Mouse (Mus musculus) spleen, postnatal 14 days (tissue): Measurements from ENCODE around the gene Ampd2.

Source experiments
- DNase-seq, 2 experiments: peaks; one replicate each; pipeline ENCODE4 v3.0.0; 2021 to 2022; ENCODE audit warnings: low spot score in 2 of 2

Gene Ampd2

DNA sequence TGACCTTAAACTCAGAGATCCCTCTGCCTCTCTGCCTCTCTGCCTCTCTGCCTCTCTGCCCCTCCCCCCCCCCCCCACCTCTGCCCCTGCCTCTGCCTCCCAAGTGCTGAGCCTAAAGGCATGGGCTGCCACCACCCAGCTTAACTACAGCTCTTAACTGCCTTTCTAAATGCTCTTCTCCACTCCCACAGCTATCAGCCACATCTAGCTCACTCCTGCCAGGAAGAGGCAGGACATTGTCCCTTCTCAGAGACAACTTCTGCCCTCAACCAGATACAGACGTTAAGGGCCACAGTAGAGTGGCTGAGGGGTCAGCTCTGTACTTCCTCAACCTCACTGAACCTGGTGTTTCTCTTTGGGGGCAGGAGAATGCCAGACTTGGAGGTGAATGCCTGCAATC is 17.6 kb downstream of the Ampd2 start:
- no peak for DNase-seq

DNA sequence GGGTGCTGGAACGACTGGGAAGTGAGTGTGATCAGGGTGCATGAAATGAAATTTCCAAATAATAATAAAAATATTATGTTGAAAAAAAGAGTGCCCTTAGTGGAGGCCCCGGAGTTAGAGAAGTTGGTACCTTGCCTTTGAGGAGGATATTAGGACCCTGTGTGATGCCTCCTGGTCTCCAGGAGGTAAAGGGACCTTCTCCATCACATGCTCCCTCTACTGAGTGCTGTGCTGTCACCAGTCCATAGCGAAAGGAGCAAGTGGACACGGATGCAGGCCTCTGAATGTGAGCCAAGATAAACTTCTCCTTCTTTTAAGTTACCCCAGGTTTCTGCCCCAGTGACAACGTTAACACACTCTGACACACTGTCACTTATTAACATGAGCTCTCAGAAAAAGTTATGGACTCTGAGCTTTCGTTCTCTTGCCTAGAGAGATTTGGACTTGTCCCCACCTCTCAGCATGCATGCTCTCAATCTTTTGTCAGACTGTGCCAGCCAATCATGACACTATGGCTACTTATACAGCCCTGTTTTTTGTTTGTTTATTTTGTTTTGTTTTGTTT is 19.0 kb downstream of the Ampd2 start:
- no peak for DNase-seq

- no peak for DNase-seq
Observed at GRCm38 (mm10) chr3:108065551-108065950, 20.9 kb downstream of the Ampd2 start.

DNA sequence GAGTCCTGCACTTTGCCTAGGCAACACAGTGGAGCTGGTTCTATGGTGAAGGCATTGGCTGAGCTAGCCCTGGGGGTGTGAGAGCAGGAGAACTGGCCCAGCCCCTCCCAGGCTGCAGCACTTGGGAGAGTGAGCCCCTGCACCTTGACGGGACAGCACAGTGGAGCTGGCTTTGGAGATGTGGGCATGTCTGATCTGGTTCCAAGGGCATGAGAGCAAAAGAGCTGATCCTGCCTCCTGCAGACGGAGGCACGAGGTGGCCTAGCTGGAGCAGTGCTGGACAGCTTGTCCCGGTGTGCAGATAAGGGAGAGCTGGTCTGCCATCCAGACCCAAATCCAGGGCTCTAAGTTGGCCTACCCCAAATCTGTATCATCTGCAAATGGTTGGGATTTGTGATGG is 21.8 kb downstream of the Ampd2 start:
- no peak for DNase-seq

- no peak for DNase-seq
Observed at GRCm38 (mm10) chr3:108062648-108063047, 23.8 kb downstream of the Ampd2 start.

DNA sequence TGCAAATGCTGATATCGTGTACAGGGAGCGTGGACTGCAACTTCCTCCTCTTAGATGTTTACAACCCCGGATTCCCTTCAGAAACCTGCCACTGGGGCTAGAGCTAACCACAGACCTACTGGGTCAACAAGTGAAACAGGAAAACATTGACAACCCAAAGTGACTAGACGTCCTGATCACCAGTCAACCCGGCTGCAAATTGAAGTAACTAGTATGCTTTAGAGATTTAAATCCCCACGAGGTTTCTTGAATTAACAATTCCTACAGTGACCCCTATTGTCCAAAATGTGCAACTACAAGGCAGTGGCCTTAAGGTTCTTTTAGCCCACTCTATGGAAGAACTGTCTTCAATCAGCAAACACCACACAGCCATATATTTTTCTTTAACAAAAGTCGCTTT is 25.0 kb downstream of the Ampd2 start:
- DNase-seq, result peak in 1 of 2 experiments; percentile 25

- no peak for DNase-seq
Observed at GRCm38 (mm10) chr3:108050493-108050892, 36.0 kb downstream of the Ampd2 start.

DNA sequence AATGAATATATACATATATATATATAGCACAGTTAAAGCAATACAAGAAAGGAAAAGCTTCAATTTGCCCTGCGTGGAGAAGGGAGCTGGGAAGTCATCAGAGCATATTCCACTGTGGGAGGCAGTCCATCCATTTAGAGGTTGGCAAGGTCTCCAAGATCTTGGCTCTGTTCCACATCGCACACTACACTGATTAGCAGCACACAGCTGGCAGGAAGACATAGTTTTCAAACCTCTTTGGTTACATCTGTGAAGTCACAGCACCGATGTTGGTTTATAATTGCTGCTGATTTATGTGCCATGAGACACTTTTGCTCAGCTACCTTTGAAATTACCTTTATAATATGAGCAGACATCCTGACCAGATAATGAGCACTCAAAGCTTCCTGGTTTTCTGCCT is 38.1 kb downstream of the Ampd2 start:
- no peak for DNase-seq

GRCm38 (mm10) chr3:108046944-108047655 is 39.4 kb downstream of the Ampd2 start:
- no peak for DNase-seq

GRCm38 (mm10) chr3:108044394-108045140 is 41.9 kb downstream of the Ampd2 start, which contains the start of gene Gstm4:
Gene Gstm4, minus strand, starts transcription at chr3:108044894.
- DNase-seq, result peak; percentile 59 to 70

DNA sequence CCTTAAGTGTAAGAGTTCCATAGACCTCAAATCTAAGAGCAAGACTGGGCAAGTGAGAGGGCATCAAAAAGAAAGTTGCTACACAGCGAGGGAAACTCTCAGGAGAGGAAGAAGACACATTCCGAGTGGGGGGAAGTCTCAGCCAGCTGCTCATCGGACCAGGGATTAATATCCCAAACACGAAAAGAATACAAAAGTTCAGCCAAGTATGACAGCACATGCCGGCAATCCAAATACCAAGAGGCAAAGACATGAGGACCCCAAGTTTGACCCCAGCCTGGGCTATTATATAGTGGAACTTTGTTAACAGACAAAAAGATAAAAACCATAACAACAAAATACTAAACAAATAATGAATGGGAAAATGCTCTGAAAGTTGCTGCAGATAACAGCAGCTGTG is 53.3 kb downstream of the Ampd2 start:
- no peak for DNase-seq

DNA sequence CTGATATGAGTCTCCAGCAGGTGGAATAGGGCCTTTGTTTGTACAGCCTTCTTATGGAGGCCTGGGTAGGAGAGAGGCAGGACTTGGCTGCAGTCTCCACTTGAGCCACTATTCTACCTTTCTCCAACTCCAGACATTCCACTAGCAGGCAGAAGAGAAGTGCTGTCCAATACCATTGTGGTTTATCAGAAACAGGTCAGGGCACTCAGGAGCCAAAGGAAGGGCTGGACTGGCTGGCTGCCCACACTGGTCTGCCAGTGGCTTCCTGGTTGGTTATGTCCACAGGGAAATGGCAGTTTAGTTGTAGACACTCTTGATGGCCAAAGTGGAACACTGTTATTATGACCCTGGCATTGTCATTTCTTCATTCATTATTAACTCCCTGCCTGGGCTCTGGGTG is 54.3 kb downstream of the Ampd2 start:
- DNase-seq, result no peak

- no peak for DNase-seq
Observed at GRCm38 (mm10) chr3:108028641-108029365, 57.6 kb downstream of the Ampd2 start.

GRCm38 (mm10) chr3:108026597-108026996 is 59.9 kb downstream of the Ampd2 start:
- no peak for DNase-seq

- no peak for DNase-seq
Observed at GRCm38 (mm10) chr3:108026049-108026448, 60.4 kb downstream of the Ampd2 start.

- DNase-seq, result no peak
Observed at GRCm38 (mm10) chr3:108025318-108025717, 61.1 kb downstream of the Ampd2 start.
